Mouse (Mus musculus): ENCODE measurements around the gene Tldc1.

The Tldc1 gene

DNA sequence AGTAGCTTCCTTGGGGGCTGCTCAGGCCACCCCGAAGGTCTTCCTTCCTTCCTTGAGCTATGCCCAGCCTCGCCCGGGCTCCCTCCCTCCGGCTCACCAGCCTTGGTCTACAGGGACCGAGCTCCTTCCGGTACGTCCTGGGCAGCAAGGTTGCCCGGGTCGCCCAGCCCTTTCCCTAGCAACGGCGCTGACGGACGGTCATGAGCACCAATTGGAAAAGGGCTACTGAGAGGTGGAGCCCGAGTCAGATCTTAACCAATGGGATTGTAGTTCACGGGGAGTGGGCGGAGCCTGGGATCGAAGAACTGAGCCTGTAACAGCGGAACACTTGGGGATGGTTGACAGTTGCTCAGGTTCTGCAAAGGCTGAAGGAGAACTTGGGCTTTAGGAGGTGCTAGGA lies at the start of gene Tldc1:
Gene Tldc1 (minus strand): TSS at position 154 of the 400 bp plus-strand sequence.
- peak; percentile 99 for DNase-seq (ENCODE audit: extremely low spot score)

GRCm38 (mm10) chr8:119827721-119828153 lies 49.5 kb upstream of the Tldc1 start:
- DNase-seq (ENCODE audit: extremely low spot score), result no peak

DNA sequence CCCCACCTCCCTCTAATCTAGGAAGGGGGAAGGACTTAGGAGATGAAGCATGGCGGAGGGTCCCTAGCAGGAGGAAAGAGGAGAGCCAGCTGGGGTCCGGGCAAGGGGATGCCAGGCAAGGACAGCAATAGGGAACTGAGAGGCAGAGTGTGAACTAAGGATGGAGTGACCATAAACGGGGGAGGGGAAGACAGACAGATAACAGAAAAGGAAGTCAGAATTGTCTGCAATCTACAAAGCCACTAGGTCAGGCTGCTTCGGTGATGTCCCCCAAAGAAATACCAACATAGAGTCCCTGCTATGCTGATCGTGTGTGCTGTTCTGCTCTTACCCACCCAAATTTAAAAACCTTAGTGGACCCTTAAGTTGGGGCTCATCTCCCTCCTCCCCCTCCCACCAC lies 48.8 kb upstream of the Tldc1 start:
- no peak for DNase-seq (ENCODE audit: extremely low spot score)

DNA sequence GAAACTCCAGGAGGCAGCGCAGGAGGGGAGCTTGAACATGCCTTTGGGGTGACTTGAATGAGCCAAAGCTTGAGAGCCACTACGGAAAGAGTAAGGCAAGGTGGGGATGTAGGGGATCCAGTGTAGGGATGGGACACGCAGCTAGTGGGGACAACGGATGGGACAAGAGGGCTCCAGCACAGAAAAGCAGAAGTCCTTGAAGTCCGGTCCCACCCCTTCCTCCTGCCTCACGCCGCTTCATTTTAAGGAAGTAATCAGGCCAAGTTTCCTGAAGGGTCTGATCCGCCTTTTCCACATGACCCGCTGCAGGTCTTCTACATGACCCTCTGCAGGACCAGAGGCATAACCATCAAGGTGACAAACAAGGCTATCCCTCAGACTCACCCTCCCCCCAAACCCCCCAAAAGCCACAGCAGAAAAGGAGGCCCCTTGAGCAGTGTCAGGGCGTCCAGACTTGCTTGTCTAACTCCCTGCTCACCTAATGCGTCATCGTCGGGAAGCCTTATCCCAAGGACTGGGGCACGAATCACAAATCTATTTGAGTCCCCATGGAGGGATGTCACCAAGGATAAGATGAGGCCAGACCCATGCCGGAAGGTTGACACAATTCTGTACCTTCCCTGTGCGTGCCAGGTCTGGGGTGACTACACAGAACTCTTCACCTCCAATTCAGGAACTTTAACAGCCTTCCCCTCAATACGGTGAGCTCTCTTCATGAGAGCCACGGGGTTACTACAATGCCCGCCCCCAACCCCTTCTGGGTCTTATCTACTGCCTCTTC lies 47.9 kb upstream of the Tldc1 start:
- DNase-seq (ENCODE audit: extremely low spot score), result no peak

DNA sequence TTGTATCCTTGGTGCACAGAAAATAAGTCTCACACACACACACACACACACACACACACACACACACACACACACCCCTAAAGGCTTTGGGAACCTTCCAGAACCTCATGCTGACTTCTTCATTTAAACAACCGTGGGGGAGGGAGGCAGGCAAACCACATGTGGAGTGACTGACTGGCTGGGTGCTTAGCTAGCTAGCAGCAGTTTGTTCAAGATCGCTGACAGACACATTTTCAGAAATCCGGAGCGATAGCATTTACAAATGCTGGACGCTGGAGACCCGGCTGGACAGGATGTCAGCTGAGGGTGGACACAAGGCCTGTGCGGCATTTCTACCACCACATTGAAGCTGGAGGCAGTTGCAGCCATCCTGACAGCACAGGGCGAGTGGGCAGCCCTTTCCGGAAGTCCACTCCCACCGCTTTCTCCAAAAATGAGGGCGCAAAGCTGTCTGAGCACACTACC lies 46.6 kb upstream of the Tldc1 start:
- DNase-seq (ENCODE audit: extremely low spot score), result no peak

DNA sequence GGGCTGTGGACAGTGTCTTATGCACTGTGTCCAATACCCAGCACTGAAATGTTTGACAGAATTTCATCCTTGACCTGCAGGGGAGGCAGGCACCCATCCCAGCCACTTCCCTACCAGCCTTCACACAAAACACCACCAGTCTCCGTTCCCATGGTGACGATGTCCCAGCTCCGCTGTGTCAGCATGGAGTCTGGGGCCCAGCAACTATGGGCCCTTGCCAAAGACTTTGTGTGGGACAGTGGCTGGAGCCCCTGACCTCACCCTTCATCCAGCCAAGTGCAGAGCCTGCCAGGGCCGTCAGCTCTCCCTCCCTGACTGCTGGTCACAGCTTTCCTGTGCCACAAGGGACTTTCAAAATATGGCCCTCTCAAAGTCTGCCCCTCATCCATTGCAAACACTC lies 45.9 kb upstream of the Tldc1 start:
- DNase-seq (ENCODE audit: extremely low spot score), result no peak

GRCm38 (mm10) chr8:119823278-119823677 lies 45.1 kb upstream of the Tldc1 start:
- no peak for DNase-seq (ENCODE audit: extremely low spot score)

- no peak for DNase-seq (ENCODE audit: extremely low spot score)
Measured at GRCm38 (mm10) chr8:119821691-119822090, 43.5 kb upstream of the Tldc1 start.

GRCm38 (mm10) chr8:119819976-119820375 lies 41.8 kb upstream of the Tldc1 start:
- DNase-seq (ENCODE audit: extremely low spot score), result no peak

DNA sequence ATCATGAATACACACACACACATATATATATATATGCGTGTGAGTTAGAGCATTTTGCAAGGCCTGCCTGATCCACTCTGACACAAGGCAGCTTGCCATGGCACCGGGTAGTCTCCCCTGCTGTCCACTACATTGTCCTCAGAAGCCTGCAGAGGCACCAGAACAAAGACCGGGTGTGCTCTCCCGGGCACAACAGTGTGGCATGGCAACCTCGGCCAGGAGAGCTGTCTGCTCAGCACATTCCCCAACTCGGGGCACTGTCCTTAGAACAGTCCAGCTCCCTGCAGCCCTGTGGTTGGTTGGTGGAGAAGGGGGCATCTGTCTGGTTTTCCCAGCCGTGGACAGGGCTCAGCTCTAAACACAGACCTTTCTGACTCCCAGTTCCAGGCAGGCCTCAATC lies 41.1 kb upstream of the Tldc1 start:
- no peak for DNase-seq (ENCODE audit: extremely low spot score)

GRCm38 (mm10) chr8:119817446-119817845 lies 39.2 kb upstream of the Tldc1 start:
- DNase-seq (ENCODE audit: extremely low spot score), result peak; percentile 76

GRCm38 (mm10) chr8:119816219-119816618 lies 38.0 kb upstream of the Tldc1 start:
- DNase-seq (ENCODE audit: extremely low spot score), result no peak

DNA sequence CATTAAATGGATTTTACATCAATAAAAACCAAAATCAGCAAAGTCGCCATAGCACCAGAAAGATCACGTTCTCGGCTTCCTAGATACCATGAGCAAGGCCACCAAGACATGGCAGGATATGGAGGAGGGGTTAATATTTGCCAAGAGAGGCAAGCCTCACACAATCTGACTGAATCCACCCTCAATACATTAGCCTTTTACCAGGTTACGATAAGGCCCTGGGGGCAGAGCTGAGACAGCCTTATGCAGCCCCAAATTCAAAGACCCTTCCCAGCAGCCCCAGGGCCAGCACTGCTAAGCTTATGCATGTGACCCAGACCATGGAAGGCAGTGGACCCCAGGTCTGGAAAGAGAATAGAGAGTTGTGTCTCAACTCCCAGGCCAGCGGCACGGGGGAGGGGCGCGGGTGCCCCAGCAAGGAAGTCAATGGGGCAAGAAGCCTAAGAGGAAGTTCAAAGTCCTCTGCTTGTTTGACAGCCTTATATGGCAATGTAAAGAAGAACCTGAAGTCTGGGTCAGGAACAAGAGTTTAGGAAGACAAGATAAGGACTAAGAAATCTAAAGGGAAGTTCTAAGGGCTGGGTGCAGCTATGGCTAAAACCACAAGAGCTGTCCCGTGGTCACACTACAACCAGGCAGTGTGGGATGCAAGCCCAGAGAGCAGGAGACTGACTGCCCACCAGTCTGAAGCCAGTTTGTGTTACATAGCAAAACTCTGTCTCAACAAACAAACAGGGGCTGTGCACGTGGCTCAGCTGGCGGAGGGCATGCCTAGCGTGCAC lies 34.6 kb upstream of the Tldc1 start:
- DNase-seq (ENCODE audit: extremely low spot score), result peak; percentile 33

DNA sequence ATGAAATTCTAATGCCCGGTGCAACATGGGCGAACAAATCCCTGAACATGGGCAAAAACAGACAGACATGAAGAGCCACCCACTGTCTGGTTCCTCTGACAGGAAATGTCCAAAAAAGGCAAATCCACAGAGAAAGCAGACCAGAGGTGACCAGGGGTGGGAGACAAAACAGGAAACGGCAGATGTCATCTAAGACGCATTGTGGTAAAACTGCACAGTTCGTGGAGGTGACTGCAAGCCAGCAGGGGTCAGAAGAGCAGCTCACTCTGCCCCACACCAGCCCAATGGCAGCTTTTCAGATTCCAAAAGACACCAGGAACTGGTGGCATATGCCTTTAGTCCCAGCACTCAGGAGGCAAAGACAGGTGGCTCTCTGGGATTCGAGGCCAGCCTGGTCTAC lies 33.7 kb upstream of the Tldc1 start:
- DNase-seq (ENCODE audit: extremely low spot score), result no peak

GRCm38 (mm10) chr8:119810953-119811499 lies 32.8 kb upstream of the Tldc1 start:
- no peak for DNase-seq (ENCODE audit: extremely low spot score)

DNA sequence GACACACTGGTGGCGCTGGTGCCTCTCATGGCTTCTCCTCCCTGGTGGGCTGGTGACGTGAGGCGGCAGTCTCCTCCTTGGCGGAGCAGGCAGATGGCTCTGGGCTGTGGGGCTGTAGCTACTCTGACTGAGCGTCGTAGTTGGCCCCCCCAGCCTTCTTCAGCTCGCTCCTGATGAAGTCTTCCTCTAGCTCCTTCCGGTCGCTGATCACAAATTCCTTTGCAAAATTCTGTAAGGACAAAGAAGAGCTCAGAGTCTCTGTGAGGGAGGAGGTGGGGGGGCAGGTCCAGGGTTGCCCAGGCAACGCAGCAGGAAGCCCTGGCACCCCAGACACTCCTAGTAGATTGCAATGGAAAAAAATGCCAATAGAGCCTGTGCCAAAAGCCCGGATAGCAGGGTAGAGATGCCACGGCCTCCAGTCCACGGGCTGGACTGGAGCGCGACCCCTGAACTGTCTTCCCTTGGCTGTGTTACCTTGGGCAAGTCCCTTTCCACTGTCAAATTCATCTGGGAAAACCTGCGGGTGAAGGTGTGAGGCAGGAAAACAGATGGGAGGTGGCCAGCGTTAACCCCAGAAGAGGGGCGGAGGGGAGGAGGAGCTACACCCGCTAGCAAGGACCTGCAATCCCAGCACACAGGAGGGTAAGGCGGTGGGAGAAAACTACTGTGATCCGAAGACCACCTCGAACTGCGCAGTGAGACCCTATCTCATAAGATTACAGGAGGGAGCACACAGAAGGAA lies 32.1 kb upstream of the Tldc1 start:
- DNase-seq (ENCODE audit: extremely low spot score), result no peak

DNA sequence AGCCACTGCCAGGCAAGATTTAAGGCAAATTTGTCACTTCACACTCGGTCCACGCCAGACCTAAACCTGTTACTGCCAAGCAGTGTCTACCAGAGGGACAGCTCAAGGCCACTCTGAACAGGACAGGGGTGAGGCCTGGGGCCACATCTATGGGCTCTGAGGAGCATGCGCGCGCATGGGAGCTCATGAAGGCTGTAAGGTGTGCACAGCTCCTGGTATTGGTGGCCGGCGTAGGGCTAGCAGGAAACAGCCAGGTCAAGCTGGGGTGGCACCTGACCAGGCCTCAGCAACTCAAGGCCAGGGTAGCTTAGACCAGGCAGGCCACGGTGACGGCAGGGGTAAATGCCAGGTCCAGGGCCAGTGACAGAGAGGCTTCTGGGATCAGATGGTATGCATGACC lies 31.4 kb upstream of the Tldc1 start:
- DNase-seq (ENCODE audit: extremely low spot score), result no peak

DNA sequence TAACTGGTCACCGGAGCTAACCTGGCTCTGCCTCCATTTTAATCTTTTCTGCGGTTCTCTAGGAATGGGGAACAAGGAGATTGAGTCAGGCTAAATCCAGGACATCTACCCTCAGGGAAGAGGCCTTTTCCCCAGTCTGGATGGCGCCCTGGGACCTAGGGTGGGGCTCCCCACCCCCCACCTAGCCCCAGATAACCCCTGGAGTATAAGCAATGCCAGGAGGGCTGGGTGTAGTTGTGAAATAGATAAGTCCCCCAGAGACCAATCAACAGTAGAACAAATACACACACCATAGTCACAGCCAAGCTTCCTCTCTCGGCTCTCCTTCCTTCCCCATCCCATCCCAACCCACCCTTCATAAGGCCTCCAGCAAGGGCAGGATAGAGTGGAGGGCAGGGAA lies 29.5 kb upstream of the Tldc1 start:
- no peak for DNase-seq (ENCODE audit: extremely low spot score)

DNA sequence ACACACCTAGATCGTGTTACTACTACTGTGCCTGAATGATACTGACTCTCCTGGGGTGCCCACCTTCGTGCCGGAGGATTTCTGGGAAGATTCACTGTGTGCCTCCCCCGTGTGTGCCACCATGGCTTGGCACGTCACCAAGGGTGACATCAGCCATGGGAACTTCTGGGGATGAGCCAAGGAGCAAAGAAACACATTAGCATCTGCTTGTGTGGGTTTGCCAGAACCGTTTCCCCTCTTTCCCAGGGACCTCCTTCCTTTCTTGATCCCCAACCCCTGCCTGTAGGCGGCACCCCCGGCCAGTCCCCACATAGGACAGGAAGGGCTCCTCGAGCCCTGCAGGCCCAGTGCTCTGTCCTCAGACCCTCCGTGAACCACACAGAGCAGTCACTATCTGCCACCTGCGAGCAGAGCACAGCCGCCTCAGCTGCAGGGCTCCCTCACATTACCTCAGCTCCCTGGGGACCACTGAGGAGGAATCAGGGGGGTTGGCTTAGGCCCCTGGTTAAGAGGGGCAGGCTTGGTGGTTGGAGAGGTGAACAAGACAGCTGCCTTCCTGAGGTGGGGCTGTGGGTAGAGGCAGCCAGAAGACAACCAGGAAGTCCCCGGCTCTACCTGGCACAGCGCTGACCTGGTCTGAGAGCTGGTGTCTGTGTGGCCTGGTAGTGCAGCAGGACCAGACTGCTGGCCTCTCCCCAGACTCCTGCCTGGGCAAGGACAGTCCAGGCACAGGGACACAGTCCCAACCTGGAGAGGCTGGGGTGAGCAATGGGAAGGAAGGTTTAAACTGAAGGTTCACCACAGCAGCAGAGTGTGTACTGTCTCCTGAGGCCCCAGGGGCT lies 28.4 kb upstream of the Tldc1 start:
- no peak for DNase-seq (ENCODE audit: extremely low spot score)

- no peak for DNase-seq (ENCODE audit: extremely low spot score)
Measured at GRCm38 (mm10) chr8:119805275-119805674, 27.1 kb upstream of the Tldc1 start.

- DNase-seq (ENCODE audit: extremely low spot score), result no peak
Measured at GRCm38 (mm10) chr8:119802592-119802991, 24.4 kb upstream of the Tldc1 start.

Measured in embryo, embryonic 9.5 days (tissue).